Mouse (Mus musculus) intestine, embryonic 16.5 days (tissue): Measurements from ENCODE around the gene Tmem104. TPM values are rescaled to one million over a fixed set of nuclear protein-coding genes. Genes with fewer than 3 reads are reported as not detected.

ENCODE experiments used
- ATAC-seq: fragments of 200-750 bp; cut with Nextera tagmentation; 2 replicates; pipeline ENCODE4 v1.8.0; 2017; ENCODE audit warnings: moderate TSS enrichment, moderate library complexity
- H3K27ac ChIP-seq: fragments of 300-500 bp; sonication (generic); 2 replicates; pipeline ENCODE4 v1.5.1; 2014; ENCODE audit warnings: mild to moderate bottlenecking, low read length
- H3K27me3 ChIP-seq: fragments of 300-500 bp; sonication (generic); replicated peaks from 2 replicates; pipeline ENCODE4 v1.6.1; 2014; ENCODE audit warnings: low read length, control low read depth, mixed read lengths; ENCODE audit not compliant: control insufficient read depth, insufficient read depth
- H3K36me3 ChIP-seq: fragments of 300-500 bp; sonication (generic); 2 replicates; pipeline ENCODE4 v1.6.1; 2014; ENCODE audit warnings: low read length, control low read depth; ENCODE audit not compliant: control insufficient read depth, insufficient read depth
- H3K4me1 ChIP-seq: fragments of 300-500 bp; sonication (generic); 2 replicates; pipeline ENCODE4 v1.6.1; 2014; ENCODE audit warnings: low read length, control low read depth, mixed read lengths; ENCODE audit not compliant: control insufficient read depth, insufficient read depth
- H3K4me2 ChIP-seq: fragments of 300-500 bp; sonication (generic); 2 replicates; pipeline ENCODE4 v1.6.1; 2014; ENCODE audit warnings: low read depth, low read length, control low read depth
- H3K4me3 ChIP-seq: fragments of 300-500 bp; sonication (generic); 2 replicates; pipeline ENCODE4 v1.5.1; 2014; ENCODE audit warnings: mild to moderate bottlenecking, low read length
- H3K9ac ChIP-seq: fragments of 300-500 bp; sonication (generic); 2 replicates; pipeline ENCODE4 v1.6.1; 2014; ENCODE audit warnings: low read depth, low read length
- H3K9me3 ChIP-seq: fragments of 300-500 bp; sonication (generic); 2 replicates; pipeline ENCODE4 v1.6.1; 2016; ENCODE audit warnings: low read length, control low read depth; ENCODE audit not compliant: control insufficient read depth
- WGBS: fragments of 180-500 bp; shearing (Covaris S2); extraction: QIAGEN DNeasy Blood & Tissue Kit; methylation state at CpG from one replicate; pipeline ENCODE4 v1.1.7; 2014; 5-methylcytosine and 5-hydroxymethylcytosine counted together
- polyA plus RNA-seq: library from polyadenylated mRNA; unstranded; fragments of >200 nt; fragmentation: Nextera tagmentation; extraction: Ambion mirVana; gene quantifications from 2 replicates; pipeline ENCODE4 v1.2.1, GENCODE M21; 2015

The Tmem104 gene
- polyA plus RNA-seq, 1 experiment from 2014 or later = 11.6 TPM

GRCm38 (mm10) chr11:115264136-115264861 lies 77.0 kb downstream of the Tmem104 start:
- H3K9ac ChIP-seq = no peak overlapping the region
- no peaks in the 10 kb centered on the region for H3K9me3 ChIP-seq
- no peak overlapping the region for H3K4me2 ChIP-seq
- peaks cover 9% of the 10 kb centered on the region for H3K4me1 ChIP-seq
- WGBS = 65% methylated on average over 7 of the region's 7 CpGs
- no peak for ATAC-seq
- peaks cover 72% of the 10 kb centered on the region for H3K27me3 ChIP-seq
- H3K4me3 ChIP-seq = no peak overlapping the region
- peaks cover 2% of the 10 kb centered on the region; the same call in 1 of the 2 replicates for H3K36me3 ChIP-seq
- no peak overlapping the region for H3K27ac ChIP-seq

GRCm38 (mm10) chr11:115264862-115265668 lies 77.8 kb downstream of the Tmem104 start:
- H3K4me3 ChIP-seq = peak overlapping the region; percentile 15; the same call in 1 of the 2 replicates
- no peak overlapping the region for H3K9ac ChIP-seq
- H3K27ac ChIP-seq = no peak overlapping the region
- H3K36me3 ChIP-seq = peaks cover 2% of the 10 kb centered on the region; the same call in 1 of the 2 replicates
- H3K4me2 ChIP-seq = peak overlapping the region; percentile 43
- no peaks in the 10 kb centered on the region for H3K9me3 ChIP-seq
- 8% methylated on average over 39 of the region's 39 CpGs for WGBS
- peaks cover 69% of the 10 kb centered on the region for H3K27me3 ChIP-seq
- peaks cover 9% of the 10 kb centered on the region for H3K4me1 ChIP-seq
- no peak for ATAC-seq

GRCm38 (mm10) chr11:115265771-115266399 lies 78.6 kb downstream of the Tmem104 start:
- Histone ChIP-seq H3K4me3 (no peak overlapping the region), H3K4me2 (no peak overlapping the region), H3K27ac (no peak overlapping the region), H3K36me3 (peaks cover 2% of the 10 kb centered on the region; the same call in 1 of the 2 replicates), H3K4me1 (peaks cover 12% of the 10 kb centered on the region), H3K9me3 (no peaks in the 10 kb centered on the region), H3K9ac (no peak overlapping the region), H3K27me3 (peaks cover 64% of the 10 kb centered on the region)
- WGBS = 5% methylated on average over 20 of the region's 20 CpGs
- ATAC-seq = no peak

- no peaks in the 10 kb centered on the region for H3K9me3 ChIP-seq
- 3% methylated on average over 22 of the region's 22 CpGs for WGBS
- ATAC-seq = no peak
- no peak overlapping the region for H3K27ac ChIP-seq
- H3K4me2 ChIP-seq = peak overlapping the region; percentile 51
- peaks cover 61% of the 10 kb centered on the region for H3K27me3 ChIP-seq
- peak overlapping the region; percentile 37 for H3K4me3 ChIP-seq
- peaks cover 12% of the 10 kb centered on the region for H3K4me1 ChIP-seq
- H3K9ac ChIP-seq = no peak overlapping the region
- peaks cover 2% of the 10 kb centered on the region; the same call in 1 of the 2 replicates for H3K36me3 ChIP-seq
Measured at GRCm38 (mm10) chr11:115266400-115266778, 79.1 kb downstream of the Tmem104 start.

- WGBS = 14% methylated on average over 26 of the region's 50 CpGs
- peaks cover 12% of the 10 kb centered on the region for H3K4me1 ChIP-seq
- peak within 1 kb of the TSS; percentile 51 for H3K4me2 ChIP-seq
- H3K9me3 ChIP-seq = no peaks in the 10 kb centered on the region
- peak within 1 kb of the TSS; percentile 31; the same call in 1 of the 2 replicates for H3K9ac ChIP-seq
- H3K36me3 ChIP-seq = peaks cover 2% of the 10 kb centered on the region; the same call in 1 of the 2 replicates
- ATAC-seq = no peak
- peak within 1 kb of the TSS; percentile 37 for H3K4me3 ChIP-seq
- H3K27ac ChIP-seq = no peak within 1 kb of the TSS
- peaks cover 54% of the 10 kb centered on the region for H3K27me3 ChIP-seq
Measured at GRCm38 (mm10) chr11:115267061-115267883, 80.0 kb downstream of the Tmem104 start, which contains the start of gene Grin2c. Gene Grin2c, minus strand, starts transcription at chr11:115267243.

- H3K4me1 ChIP-seq = peaks cover 12% of the 10 kb centered on the region
- H3K9ac ChIP-seq = no peak overlapping the region
- no peak for ATAC-seq
- H3K4me2 ChIP-seq = no peak overlapping the region
- H3K27me3 ChIP-seq = peaks cover 48% of the 10 kb centered on the region
- no peak overlapping the region for H3K27ac ChIP-seq
- no peak overlapping the region for H3K4me3 ChIP-seq
- no peaks in the 10 kb centered on the region for H3K9me3 ChIP-seq
- peaks cover 2% of the 10 kb centered on the region; the same call in 1 of the 2 replicates for H3K36me3 ChIP-seq
- WGBS = 79% methylated on average over 11 of the region's 11 CpGs
Measured at GRCm38 (mm10) chr11:115267958-115268357, 80.7 kb downstream of the Tmem104 start.

- Histone ChIP-seq H3K27ac (no peak overlapping the region), H3K9me3 (no peaks in the 10 kb centered on the region), H3K9ac (no peak overlapping the region), H3K36me3 (peaks cover 2% of the 10 kb centered on the region; the same call in 1 of the 2 replicates), H3K27me3 (peaks cover 38% of the 10 kb centered on the region), H3K4me3 (no peak overlapping the region), H3K4me1 (peaks cover 12% of the 10 kb centered on the region), H3K4me2 (no peak overlapping the region)
- no peak for ATAC-seq
- WGBS = 90% methylated on average over 27 of the region's 27 CpGs
Measured at GRCm38 (mm10) chr11:115269330-115270066, 82.2 kb downstream of the Tmem104 start.

GRCm38 (mm10) chr11:115270148-115270861 lies 83.0 kb downstream of the Tmem104 start:
- no peak for ATAC-seq
- Histone ChIP-seq H3K27ac (no peak overlapping the region), H3K4me3 (no peak overlapping the region), H3K9ac (no peak overlapping the region), H3K36me3 (peaks cover 2% of the 10 kb centered on the region; the same call in 1 of the 2 replicates), H3K9me3 (no peaks in the 10 kb centered on the region), H3K4me2 (no peak overlapping the region), H3K27me3 (peaks cover 30% of the 10 kb centered on the region), H3K4me1 (peaks cover 14% of the 10 kb centered on the region)
- WGBS = 33% methylated on average over 19 of the region's 19 CpGs
